Mouse (Mus musculus) gastrocnemius, adult 2 months (tissue): ENCODE results near the gene Rasgrf2. TPM values are rescaled to one million over a fixed set of nuclear protein-coding genes. Genes with fewer than 3 reads are reported as not detected.

Source experiments
- DNase-seq: peaks from one replicate; pipeline ENCODE4 v3.0.0; 2022
- H3K27ac ChIP-seq: fragments of 200-600 bp; 2 replicates; pipeline ENCODE4 v1.8.1; 2022; ENCODE audit warnings: mild to moderate bottlenecking
- H3K4me3 ChIP-seq: fragments of 200-600 bp; 2 replicates; pipeline ENCODE4 v1.8.1; 2022; ENCODE audit warnings: mild to moderate bottlenecking, moderate library complexity
- CTCF ChIP-seq: fragments of 200-600 bp; IDR thresholded peaks from 2 replicates; pipeline ENCODE4 v1.8.1; 2022; ENCODE audit warnings: antibody characterized with exemption, mild to moderate bottlenecking, moderate library complexity
- intact Hi-C: fragments of 180-260 bp; cut with DNase I; formaldehyde crosslinking; loops from one replicate; pipeline ENCODE4 v1.15.1; 2025
- total RNA-seq, 2 experiments: library from RNA; stranded (reverse); gene quantifications; 2 replicates each; pipeline ENCODE4 v1.2.3; 2021

Gene Rasgrf2
- total RNA-seq, 2 experiments from 2014 or later: 5.0 to 6.2 TPM

GRCm38 (mm10) chr13:91918764-91919163, 212.7 kb downstream of the Rasgrf2 start:
- intact Hi-C loops: no loop called here
- Histone ChIP-seq H3K27ac (no peak overlapping the region), H3K4me3 (no peak overlapping the region)
- TF ChIP-seq CTCF: no peak
- no peak for DNase-seq

- Histone ChIP-seq H3K4me3 (no peak overlapping the region), H3K27ac (no peak overlapping the region)
- TF ChIP-seq CTCF: no peak
- no peak for DNase-seq
- intact Hi-C loops: no loop called here
Observed at GRCm38 (mm10) chr13:91917835-91918234, 213.6 kb downstream of the Rasgrf2 start.

- intact Hi-C loops: no loop called here
- no peak for DNase-seq
- no peak overlapping the region for H3K27ac ChIP-seq
- TF ChIP-seq CTCF: no peak
- no peak overlapping the region for H3K4me3 ChIP-seq
Observed at GRCm38 (mm10) chr13:91916308-91916707, 215.1 kb downstream of the Rasgrf2 start.

GRCm38 (mm10) chr13:91915582-91916239, 215.7 kb downstream of the Rasgrf2 start:
- TF ChIP-seq CTCF: no peak
- Histone ChIP-seq H3K4me3 (no peak overlapping the region), H3K27ac (no peak overlapping the region)
- no peak for DNase-seq
- intact Hi-C loops: no loop called here

GRCm38 (mm10) chr13:91915192-91915581, 216.3 kb downstream of the Rasgrf2 start:
- intact Hi-C loops: no loop called here
- no peak overlapping the region for H3K27ac ChIP-seq
- no peak for TF ChIP-seq CTCF
- no peak for DNase-seq
- no peak overlapping the region for H3K4me3 ChIP-seq

GRCm38 (mm10) chr13:91911652-91912051, 219.8 kb downstream of the Rasgrf2 start:
- no peak overlapping the region for H3K4me3 ChIP-seq
- H3K27ac ChIP-seq: no peak overlapping the region
- intact Hi-C loops: no loop called here

GRCm38 (mm10) chr13:91911211-91911610, 220.2 kb downstream of the Rasgrf2 start:
- no peak for TF ChIP-seq CTCF
- DNase-seq: no peak
- Histone ChIP-seq H3K27ac (no peak overlapping the region), H3K4me3 (no peak overlapping the region)
- intact Hi-C loops: no loop called here

More at GRCm38 (mm10) chr13:91911652-91912051, 219.8 kb downstream of the Rasgrf2 start:
- DNase-seq: no peak
- TF ChIP-seq CTCF: no peak

- intact Hi-C loops: loop anchor here (5.0 kb wide), 2 partner anchors 429 to 574 kb away; partner anchors contain the start of gene Fam151b
- H3K4me3 ChIP-seq: no peak overlapping the region
- H3K27ac ChIP-seq: no peak overlapping the region
- TF ChIP-seq CTCF: peak; percentile 97
- DNase-seq: peak; percentile 83
Observed at GRCm38 (mm10) chr13:91908202-91908980, 223.1 kb downstream of the Rasgrf2 start.

GRCm38 (mm10) chr13:91906338-91906737, 225.1 kb downstream of the Rasgrf2 start:
- Histone ChIP-seq H3K4me3 (no peak overlapping the region), H3K27ac (no peak overlapping the region)
- intact Hi-C loops: loop anchor here (5.0 kb wide), 2 partner anchors 431 to 576 kb away; partner anchors contain the start of gene Fam151b

GRCm38 (mm10) chr13:91896476-91896875, 235.0 kb downstream of the Rasgrf2 start:
- no peak for TF ChIP-seq CTCF
- DNase-seq: no peak
- intact Hi-C loops: no loop called here
- Histone ChIP-seq H3K27ac (no peak overlapping the region), H3K4me3 (no peak overlapping the region)

More at GRCm38 (mm10) chr13:91906338-91906737, 225.1 kb downstream of the Rasgrf2 start:
- no peak for DNase-seq
- TF ChIP-seq CTCF: no peak

GRCm38 (mm10) chr13:91893132-91893531, 238.3 kb downstream of the Rasgrf2 start:
- no peak overlapping the region for H3K27ac ChIP-seq
- no peak overlapping the region for H3K4me3 ChIP-seq
- TF ChIP-seq CTCF: peak; percentile 51
- no peak for DNase-seq
- intact Hi-C loops: no loop called here

GRCm38 (mm10) chr13:91890031-91890619, 241.3 kb downstream of the Rasgrf2 start:
- intact Hi-C loops: no loop called here
- Histone ChIP-seq H3K27ac (no peak overlapping the region), H3K4me3 (no peak overlapping the region)
- no peak for DNase-seq
- no peak for TF ChIP-seq CTCF
